Mouse (Mus musculus): ENCODE data around the gene S1pr5. TPM values are rescaled to one million over a fixed set of nuclear protein-coding genes. Genes with fewer than 3 reads are reported as not detected.
"Not testable (repeated sequence)": the region's sequence is repeated elsewhere in the genome, so short reads cannot be mapped to it uniquely, and the experiment has no call there.

Gene S1pr5
- polyA plus RNA-seq, 1 experiment from 2014 or later, result 0.38 TPM

- Histone ChIP-seq H3K27me3 (no peaks in the 10 kb centered on the region), H3K9ac (no peak overlapping the region), H3K4me1 (peaks cover 18% of the 10 kb centered on the region), H3K27ac (no peak overlapping the region), H3K36me3 (replicated peaks) (peaks cover 57% of the 10 kb centered on the region), H3K4me3 (replicated peaks) (no peak overlapping the region), H3K9me3 (no peaks in the 10 kb centered on the region), H3K4me2 (no peak overlapping the region)
- 94% methylated on average over 5 of the region's 5 CpGs for WGBS
- ATAC-seq (ENCODE audit: low FRiP score), result no peak
Observed at GRCm38 (mm10) chr9:21232867-21233266, 15.4 kb downstream of the S1pr5 start.

- Histone ChIP-seq H3K4me3 (replicated peaks) (no peak overlapping the region), H3K4me1 (peaks cover 13% of the 10 kb centered on the region), H3K4me2 (no peak overlapping the region), H3K9me3 (no peaks in the 10 kb centered on the region), H3K27ac (no peak overlapping the region), H3K36me3 (replicated peaks) (peaks cover 57% of the 10 kb centered on the region), H3K9ac (no peak overlapping the region), H3K27me3 (no peaks in the 10 kb centered on the region; the same call in 1 of the 2 replicates)
- WGBS, result 58% methylated on average over 23 of the region's 23 CpGs
- ATAC-seq (ENCODE audit: low FRiP score), result no peak
Observed at GRCm38 (mm10) chr9:21231551-21231950, 16.7 kb downstream of the S1pr5 start.

GRCm38 (mm10) chr9:21227342-21227741, 20.9 kb downstream of the S1pr5 start:
- 10% methylated on average over 16 of the region's 16 CpGs for WGBS
- Histone ChIP-seq H3K27me3 (peaks cover 15% of the 10 kb centered on the region; the same call in 1 of the 2 replicates), H3K4me1 (peaks cover 21% of the 10 kb centered on the region), H3K36me3 (replicated peaks) (peaks cover 25% of the 10 kb centered on the region), H3K9ac (peak overlapping the region; percentile 33; the same call in 1 of the 2 replicates), H3K27ac (no peak overlapping the region), H3K9me3 (peaks cover 4% of the 10 kb centered on the region; the same call in 1 of the 2 replicates), H3K4me3 (replicated peaks) (peak overlapping the region; percentile 24), H3K4me2 (peak overlapping the region; percentile 46)
- ATAC-seq (ENCODE audit: low FRiP score), result peak; percentile 70

- Histone ChIP-seq H3K4me1 (peaks cover 27% of the 10 kb centered on the region), H3K9ac (no peak overlapping the region), H3K9me3 (peaks cover 4% of the 10 kb centered on the region; the same call in 1 of the 2 replicates), H3K4me2 (peak overlapping the region; percentile 41), H3K4me3 (replicated peaks) (no peak overlapping the region), H3K36me3 (replicated peaks) (peaks cover 12% of the 10 kb centered on the region), H3K27ac (no peak overlapping the region), H3K27me3 (peaks cover 15% of the 10 kb centered on the region; the same call in 1 of the 2 replicates)
- ATAC-seq (ENCODE audit: low FRiP score), result no peak
- WGBS, result 23% methylated on average over 7 of the region's 7 CpGs
Observed at GRCm38 (mm10) chr9:21225415-21225758, 22.9 kb downstream of the S1pr5 start.

- no peak overlapping the region for H3K27ac ChIP-seq
- H3K9me3 ChIP-seq, result peaks cover 4% of the 10 kb centered on the region; the same call in 1 of the 2 replicates
- H3K4me2 ChIP-seq, result peak overlapping the region; percentile 41
- H3K36me3 ChIP-seq (replicated peaks), result peaks cover 6% of the 10 kb centered on the region
- peaks cover 15% of the 10 kb centered on the region; the same call in 1 of the 2 replicates for H3K27me3 ChIP-seq
- H3K4me3 ChIP-seq (replicated peaks), result 0 out of 2 replicates have a peak overlapping the region, but pooled peaks have one; percentile 15
- H3K9ac ChIP-seq, result no peak overlapping the region; the same call in 1 of the 2 replicates
- ATAC-seq (ENCODE audit: low FRiP score), result no peak
- 26% methylated on average over 26 of the region's 26 CpGs for WGBS
- H3K4me1 ChIP-seq, result peaks cover 27% of the 10 kb centered on the region
Observed at GRCm38 (mm10) chr9:21224576-21225414, 23.4 kb downstream of the S1pr5 start.

- 89% methylated on average over 6 of the region's 6 CpGs for WGBS
Observed at GRCm38 (mm10) chr9:21223906-21224305, 24.3 kb downstream of the S1pr5 start.

GRCm38 (mm10) chr9:21223490-21223889, 24.8 kb downstream of the S1pr5 start:
- H3K27me3 ChIP-seq, result peaks cover 15% of the 10 kb centered on the region; the same call in 1 of the 2 replicates
- H3K27ac ChIP-seq; H3K4me3 ChIP-seq (replicated peaks); H3K9ac ChIP-seq; ATAC-seq (ENCODE audit: low FRiP score); H3K4me2 ChIP-seq; H3K36me3 ChIP-seq (replicated peaks); H3K9me3 ChIP-seq: not testable (repeated sequence)
- WGBS, result 86% methylated on average over 2 of the region's 2 CpGs
- peaks cover 27% of the 10 kb centered on the region for H3K4me1 ChIP-seq

More at GRCm38 (mm10) chr9:21223906-21224305, 24.3 kb downstream of the S1pr5 start:
- Histone ChIP-seq H3K4me1 (peaks cover 27% of the 10 kb centered on the region), H3K9ac (no peak overlapping the region), H3K9me3 (peaks cover 4% of the 10 kb centered on the region; the same call in 1 of the 2 replicates), H3K27ac (no peak overlapping the region), H3K27me3 (peaks cover 15% of the 10 kb centered on the region; the same call in 1 of the 2 replicates), H3K36me3 (replicated peaks) (no peaks in the 10 kb centered on the region; the same call in 1 of the 2 replicates), H3K4me3 (replicated peaks) (no peak overlapping the region), H3K4me2 (no peak overlapping the region)
- ATAC-seq (ENCODE audit: low FRiP score), result no peak

- Histone ChIP-seq H3K9ac (no peak overlapping the region), H3K36me3 (replicated peaks) (no peaks in the 10 kb centered on the region), H3K4me1 (peaks cover 19% of the 10 kb centered on the region), H3K4me3 (replicated peaks) (no peak overlapping the region), H3K4me2 (no peak overlapping the region), H3K27me3 (peaks cover 15% of the 10 kb centered on the region; the same call in 1 of the 2 replicates), H3K9me3 (peaks cover 4% of the 10 kb centered on the region; the same call in 1 of the 2 replicates), H3K27ac (no peak overlapping the region)
- WGBS, result 18% methylated on average over 7 of the region's 7 CpGs
- ATAC-seq (ENCODE audit: low FRiP score), result 0 out of 2 replicates have a peak, but pooled peaks have one; percentile 57
Observed at GRCm38 (mm10) chr9:21221383-21221929, 26.8 kb downstream of the S1pr5 start.

GRCm38 (mm10) chr9:21220490-21221382, 27.5 kb downstream of the S1pr5 start:
- peaks cover 22% of the 10 kb centered on the region for H3K4me1 ChIP-seq
- peaks cover 15% of the 10 kb centered on the region; the same call in 1 of the 2 replicates for H3K27me3 ChIP-seq
- WGBS, result 15% methylated on average over 21 of the region's 21 CpGs
- no peak overlapping the region for H3K27ac ChIP-seq
- H3K36me3 ChIP-seq (replicated peaks), result no peaks in the 10 kb centered on the region
- H3K4me2 ChIP-seq, result peak overlapping the region; percentile 43
- peaks cover 4% of the 10 kb centered on the region; the same call in 1 of the 2 replicates for H3K9me3 ChIP-seq
- ATAC-seq (ENCODE audit: low FRiP score), result peak; percentile 90
- H3K4me3 ChIP-seq (replicated peaks), result peak overlapping the region; percentile 25
- 0 out of 2 replicates have a peak overlapping the region, but pooled peaks have one; percentile 25 for H3K9ac ChIP-seq

GRCm38 (mm10) chr9:21219820-21220219, 28.4 kb downstream of the S1pr5 start:
- Histone ChIP-seq H3K4me3 (replicated peaks) (no peak overlapping the region), H3K9me3 (peaks cover 4% of the 10 kb centered on the region; the same call in 1 of the 2 replicates), H3K9ac (no peak overlapping the region), H3K27ac (no peak overlapping the region), H3K27me3 (peaks cover 9% of the 10 kb centered on the region; the same call in 1 of the 2 replicates), H3K4me2 (no peak overlapping the region), H3K36me3 (replicated peaks) (no peaks in the 10 kb centered on the region), H3K4me1 (peaks cover 15% of the 10 kb centered on the region)
- ATAC-seq (ENCODE audit: low FRiP score), result no peak
- WGBS, result 48% methylated on average over 3 of the region's 3 CpGs

- Histone ChIP-seq H3K36me3 (replicated peaks) (no peaks in the 10 kb centered on the region), H3K27me3 (no peaks in the 10 kb centered on the region), H3K27ac (0 out of 2 replicates have a peak overlapping the region, but pooled peaks have one; percentile 19), H3K4me2 (no peak overlapping the region), H3K4me3 (replicated peaks) (no peak overlapping the region), H3K9me3 (no peaks in the 10 kb centered on the region), H3K9ac (no peak overlapping the region), H3K4me1 (peaks cover 14% of the 10 kb centered on the region)
- ATAC-seq (ENCODE audit: low FRiP score), result peak; percentile 63; the same call in 1 of the 2 replicates
- 76% methylated on average over 25 of the region's 25 CpGs for WGBS
Observed at GRCm38 (mm10) chr9:21216050-21216841, 32.0 kb downstream of the S1pr5 start.

Measured in forebrain, embryonic 12.5 days (tissue).